Mouse (Mus musculus): ENCODE data around the gene Gstm6. TPM values are rescaled to one million over a fixed set of nuclear protein-coding genes. Genes with fewer than 3 reads are reported as not detected.
"Not testable (repeated sequence)": the region's sequence is repeated elsewhere in the genome, so short reads cannot be mapped to it uniquely, and the experiment has no call there.

The Gstm6 gene
- total RNA-seq (2021) = 1 to 10 TPM; 3.0 to 3.3 TPM

DNA sequence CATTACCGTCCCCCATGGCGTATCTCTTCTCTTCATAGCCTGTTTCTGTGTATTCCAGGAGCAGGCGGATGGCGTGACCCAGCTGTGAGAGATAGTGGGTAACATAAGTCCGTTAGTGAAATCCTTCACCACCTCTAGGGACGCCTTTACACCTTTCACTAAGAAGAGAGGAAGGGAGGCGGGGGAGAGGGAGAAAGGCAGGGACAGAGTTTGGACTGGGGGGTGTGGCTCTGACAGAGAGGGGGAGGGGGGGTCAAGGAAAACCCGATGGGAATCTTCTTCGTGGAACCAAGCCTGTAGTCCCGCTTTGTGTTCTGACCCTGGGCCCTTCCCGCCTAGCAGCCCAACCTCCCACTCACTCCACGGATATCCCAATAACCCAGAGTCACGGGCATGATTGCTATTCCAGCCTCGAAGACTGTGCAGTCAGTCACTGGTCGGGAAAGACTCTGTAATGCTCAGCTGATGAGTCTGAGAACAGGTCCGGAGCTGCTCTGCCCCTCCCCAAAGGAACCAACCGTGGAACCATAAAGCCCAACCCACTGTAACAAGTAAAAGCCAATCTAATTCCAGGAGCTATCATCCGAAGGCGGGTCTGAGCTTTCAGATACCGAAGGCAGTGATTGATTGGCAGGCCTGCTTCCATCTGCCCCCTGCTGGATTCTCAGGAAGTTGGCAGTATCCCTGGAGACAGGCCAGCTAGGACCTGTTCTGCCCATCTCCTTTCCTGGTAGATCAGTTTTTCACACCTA lies at the start of gene Gstm6:
Gstm6 (minus strand) TSS at position 511 of the 752 bp plus-strand sequence.
- no peak for DNase-seq
- intact Hi-C loops (cut with DNase I) = no loop called here

DNA sequence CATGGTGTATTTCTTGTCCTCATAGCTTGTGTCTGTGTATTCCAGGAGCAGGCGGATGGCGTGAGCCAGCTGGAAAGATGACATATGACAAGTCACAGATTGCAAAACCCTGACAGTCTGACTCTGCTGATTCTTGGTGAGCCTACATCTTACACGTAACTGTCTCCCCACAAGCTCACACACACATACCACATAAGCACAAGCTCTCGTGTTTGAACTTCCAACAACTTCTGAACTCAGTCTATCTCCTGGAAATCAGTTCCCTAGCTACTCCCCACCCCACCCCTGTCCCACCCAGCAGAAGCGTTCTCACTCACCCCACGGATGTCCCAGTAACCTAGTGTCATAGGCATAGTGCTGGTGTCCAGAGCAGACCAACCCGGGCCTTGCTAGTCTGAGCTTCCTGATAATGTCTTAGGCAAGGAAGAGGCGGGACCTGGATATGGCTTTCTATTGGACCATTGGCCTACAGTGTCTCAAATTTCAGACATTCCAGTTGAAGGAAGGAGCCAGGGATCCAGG lies 42.6 kb upstream of the Gstm6 start, which contains the start of gene Gstm2:
Gstm2 (minus strand) TSS at position 413 of the 522 bp plus-strand sequence.
- intact Hi-C loops (cut with DNase I) = no loop called here
- peak; percentile 53 to 67 for DNase-seq

GRCm38 (mm10) chr3:107985141-107985540 lies 41.6 kb upstream of the Gstm6 start:
- intact Hi-C loops (cut with DNase I); DNase-seq: not testable (repeated sequence)

- intact Hi-C loops (cut with DNase I) = no loop called here
- no peak for DNase-seq
Observed at GRCm38 (mm10) chr3:107984471-107984870, 40.9 kb upstream of the Gstm6 start.

- no peak for DNase-seq
- intact Hi-C loops (cut with DNase I) = no loop called here
Observed at GRCm38 (mm10) chr3:107983771-107984170, 40.2 kb upstream of the Gstm6 start.

DNA sequence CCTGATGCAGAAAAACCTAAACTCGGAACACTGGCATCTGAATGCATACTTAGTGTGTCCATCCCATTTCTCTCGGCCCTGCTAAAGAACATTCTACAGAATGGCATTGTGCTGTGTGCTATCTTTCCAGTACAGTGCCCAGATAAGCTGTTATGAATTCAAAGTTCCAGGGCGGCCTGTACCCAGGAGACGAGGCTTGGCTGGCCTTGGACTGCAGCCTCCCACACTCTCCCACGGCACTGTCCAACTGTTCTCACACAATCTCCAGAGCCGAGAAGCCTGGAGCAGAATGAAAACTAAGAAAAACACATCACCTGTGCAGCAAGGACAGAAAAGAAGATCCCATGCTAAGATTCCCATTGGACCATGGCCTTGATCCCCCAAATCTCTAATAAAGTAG lies 39.2 kb upstream of the Gstm6 start:
- intact Hi-C loops (cut with DNase I) = no loop called here
- DNase-seq = no peak

GRCm38 (mm10) chr3:107981261-107981660 lies 37.7 kb upstream of the Gstm6 start:
- no peak for DNase-seq
- intact Hi-C loops (cut with DNase I) = no loop called here

DNA sequence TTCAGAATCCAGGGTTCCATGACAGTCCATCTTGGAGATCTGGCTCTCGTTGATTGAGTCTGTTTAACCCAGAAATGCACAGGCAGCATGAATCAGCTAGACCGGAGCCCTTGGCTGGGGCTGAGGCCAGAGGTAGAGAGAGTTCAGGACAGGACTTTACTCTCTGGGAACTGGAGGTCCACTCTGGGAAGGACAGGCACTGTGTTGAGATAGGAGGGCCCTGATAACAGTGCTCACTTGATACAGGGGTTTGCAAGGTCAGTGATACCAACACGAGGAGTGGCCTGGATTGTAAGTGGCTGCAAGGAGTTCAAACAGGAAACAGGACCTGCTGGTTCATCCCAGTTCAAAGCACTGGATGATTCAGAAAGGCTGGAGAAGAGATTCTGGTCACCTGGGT lies 34.1 kb upstream of the Gstm6 start:
- no peak for DNase-seq
- intact Hi-C loops (cut with DNase I) = no loop called here

- intact Hi-C loops (cut with DNase I) = no loop called here
- DNase-seq = no peak
Observed at GRCm38 (mm10) chr3:107974237-107974636, 30.7 kb upstream of the Gstm6 start.

GRCm38 (mm10) chr3:107972070-107972469 lies 28.5 kb upstream of the Gstm6 start:
- DNase-seq = no peak
- intact Hi-C loops (cut with DNase I) = no loop called here

DNA sequence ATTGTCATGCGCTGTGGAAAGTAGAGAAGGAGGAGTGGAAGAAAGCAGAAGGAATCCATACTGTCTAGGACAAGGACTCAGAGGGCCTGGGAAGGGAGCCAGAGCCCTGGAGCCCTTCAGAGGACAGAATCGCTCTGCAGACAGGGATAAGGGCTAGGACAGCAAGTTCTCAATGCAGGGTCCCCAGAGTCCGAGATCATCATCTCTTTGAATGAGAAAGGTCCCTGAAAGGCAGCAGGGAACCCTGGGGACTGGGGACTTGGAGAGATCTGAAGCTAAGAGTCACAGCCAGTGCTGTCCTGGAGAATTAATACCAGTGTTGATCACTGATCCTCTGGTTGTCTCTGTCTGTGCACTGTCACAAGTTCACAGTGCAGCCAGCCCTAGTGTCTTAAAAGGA lies 27.6 kb upstream of the Gstm6 start:
- intact Hi-C loops (cut with DNase I) = not testable (repeated sequence)
- DNase-seq = peak in 1 of 2 experiments; percentile 12

DNA sequence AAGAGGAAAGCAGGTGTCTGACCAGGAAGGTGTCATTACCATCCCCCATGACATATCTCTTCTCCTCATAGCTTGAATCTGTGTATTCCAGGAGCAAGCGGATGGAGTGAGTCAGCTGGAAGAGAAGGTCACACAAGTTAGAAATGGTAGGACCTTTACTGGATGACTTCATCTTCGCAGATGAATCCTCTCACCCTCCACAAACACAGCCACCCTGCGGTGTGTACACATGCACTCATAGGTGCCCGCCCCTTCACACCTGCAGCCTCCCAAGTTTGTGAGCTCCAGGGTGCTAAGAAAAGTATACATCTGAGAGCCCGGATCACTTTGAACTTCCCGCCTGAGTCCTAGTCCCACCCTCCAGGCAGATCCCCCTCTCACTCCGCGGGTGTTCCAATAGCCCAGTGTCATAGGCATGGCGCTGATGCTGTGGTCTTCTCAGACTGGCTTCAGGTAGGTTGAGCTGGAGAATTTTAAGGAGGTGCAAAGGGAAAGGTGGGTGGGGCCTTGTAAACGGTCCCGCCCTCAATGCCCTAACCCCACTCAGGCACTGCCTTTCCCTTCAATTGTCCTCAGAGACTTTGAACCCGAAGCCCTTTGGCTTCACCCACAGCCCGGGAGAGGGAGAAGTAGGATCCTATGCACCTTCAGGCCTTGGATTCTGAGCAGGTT lies 25.3 kb upstream of the Gstm6 start, which contains the start of gene Gstm3:
Gstm3 (minus strand) TSS at position 560 of the 672 bp plus-strand sequence.
- DNase-seq = no peak
- intact Hi-C loops (cut with DNase I) = no loop called here

GRCm38 (mm10) chr3:107966631-107967030 lies 23.1 kb upstream of the Gstm6 start:
- intact Hi-C loops (cut with DNase I) = no loop called here
- no peak for DNase-seq

DNA sequence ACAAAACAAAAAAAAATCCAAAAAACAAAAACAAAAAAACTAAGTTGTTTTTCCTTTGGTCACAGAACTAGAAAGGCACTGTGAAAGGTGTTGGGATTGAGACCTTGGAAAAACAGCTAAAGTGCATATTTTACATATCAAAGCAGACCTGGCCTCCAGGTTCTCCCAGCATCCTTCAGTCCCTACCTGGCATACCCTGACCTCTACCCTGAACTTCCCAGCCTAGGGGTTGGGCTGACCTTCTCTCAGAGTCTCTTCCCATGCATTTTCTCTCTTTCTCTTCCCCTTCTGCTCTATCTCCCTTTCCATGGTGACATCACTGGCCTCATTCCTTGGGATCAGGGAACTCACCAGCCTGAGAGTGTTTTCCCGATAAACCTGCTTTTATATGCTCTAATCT lies 22.0 kb upstream of the Gstm6 start:
- DNase-seq = no peak
- intact Hi-C loops (cut with DNase I) = no loop called here

- intact Hi-C loops (cut with DNase I) = no loop called here
- no peak for DNase-seq
Observed at GRCm38 (mm10) chr3:107964656-107965308, 21.2 kb upstream of the Gstm6 start.

DNA sequence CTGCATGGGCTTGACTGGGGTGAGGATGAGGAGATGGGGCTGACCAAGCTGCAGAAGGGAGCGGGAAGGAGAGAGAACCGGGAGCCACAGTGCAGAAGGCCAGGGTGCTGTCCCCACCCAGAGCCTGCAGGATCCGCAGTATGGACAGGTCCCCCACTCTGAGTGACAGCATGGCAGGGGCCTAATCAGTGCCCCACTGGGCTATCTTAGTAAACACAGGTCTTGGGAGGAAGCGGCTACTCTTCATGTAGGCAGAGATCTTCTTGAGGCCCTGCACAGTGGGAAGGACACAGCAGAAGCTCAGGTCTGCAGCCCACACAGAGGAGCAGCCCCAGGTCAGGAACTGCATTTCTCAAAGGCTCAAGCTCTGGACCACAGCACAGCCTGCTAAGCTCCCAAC lies 20.5 kb upstream of the Gstm6 start:
- DNase-seq = no peak
- intact Hi-C loops (cut with DNase I) = no loop called here

DNA sequence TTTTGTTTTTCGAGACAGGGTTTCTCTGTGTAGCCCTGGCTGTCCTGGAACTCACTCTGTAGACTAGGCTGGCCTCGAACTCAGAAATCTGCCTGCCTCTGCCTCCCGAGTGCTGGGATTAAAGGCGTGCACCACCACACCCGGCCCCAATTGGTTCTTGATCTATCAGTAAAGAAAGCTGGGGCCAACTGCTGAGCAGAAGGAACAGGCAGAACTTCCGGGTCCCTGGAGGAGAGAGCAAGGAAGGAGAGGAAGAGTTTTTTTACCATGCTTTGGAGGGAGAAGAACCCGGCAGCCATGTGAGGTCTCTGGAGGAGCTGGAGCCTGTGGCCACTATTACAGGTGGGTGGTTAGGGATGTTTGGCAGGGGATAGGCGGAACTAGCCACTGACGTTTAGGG lies 11.7 kb upstream of the Gstm6 start:
- DNase-seq; intact Hi-C loops (cut with DNase I): not testable (repeated sequence)

DNA sequence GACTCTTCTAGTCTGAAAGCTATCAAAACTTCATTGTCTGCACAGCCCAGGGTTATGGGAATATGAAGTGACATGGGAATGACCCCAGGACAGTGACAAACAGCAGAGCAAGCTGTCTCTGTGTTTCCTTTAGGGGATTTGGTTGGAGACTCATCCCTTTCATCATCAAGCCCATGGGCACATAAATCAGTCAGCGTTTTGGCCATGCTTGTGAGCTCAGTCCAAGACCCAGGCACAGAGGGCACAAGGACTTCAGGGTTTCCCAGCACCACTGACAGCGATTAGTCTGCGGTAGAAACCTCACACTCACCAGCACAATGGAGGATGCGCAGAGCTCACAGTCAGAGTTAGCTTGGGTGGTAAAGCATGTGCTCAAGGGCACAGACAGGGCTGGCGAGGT lies 10.4 kb upstream of the Gstm6 start:
- intact Hi-C loops (cut with DNase I) = loop anchor here (1.0 kb wide), 2 partner anchors 64 to 107 kb away; no protein-coding TSS in a partner anchor
- DNase-seq = no peak

DNA sequence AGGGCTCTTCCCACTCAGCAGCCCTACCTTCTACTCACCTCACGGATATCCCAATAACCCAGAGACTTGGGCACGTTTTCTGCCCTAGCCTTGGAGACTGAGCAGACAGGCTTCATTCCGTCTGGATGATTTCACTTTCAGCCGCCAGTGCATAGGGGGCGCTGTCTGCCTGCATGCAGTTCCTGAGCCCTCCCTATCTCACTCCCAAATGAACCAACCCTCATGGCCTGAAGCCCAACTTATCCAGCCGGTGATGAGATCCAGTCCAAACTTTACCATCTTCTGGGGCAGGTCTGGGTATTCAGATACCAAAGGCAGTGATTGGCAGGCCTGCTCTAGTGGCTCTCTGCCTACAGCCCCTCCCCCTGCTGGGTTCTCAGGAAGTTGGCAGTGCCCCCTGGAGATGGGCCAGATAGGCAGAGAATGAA lies 9.8 kb upstream of the Gstm6 start:
- intact Hi-C loops (cut with DNase I) = loop anchor here (1.0 kb wide), 2 partner anchors 65 to 108 kb away; no protein-coding TSS in a partner anchor

DNA sequence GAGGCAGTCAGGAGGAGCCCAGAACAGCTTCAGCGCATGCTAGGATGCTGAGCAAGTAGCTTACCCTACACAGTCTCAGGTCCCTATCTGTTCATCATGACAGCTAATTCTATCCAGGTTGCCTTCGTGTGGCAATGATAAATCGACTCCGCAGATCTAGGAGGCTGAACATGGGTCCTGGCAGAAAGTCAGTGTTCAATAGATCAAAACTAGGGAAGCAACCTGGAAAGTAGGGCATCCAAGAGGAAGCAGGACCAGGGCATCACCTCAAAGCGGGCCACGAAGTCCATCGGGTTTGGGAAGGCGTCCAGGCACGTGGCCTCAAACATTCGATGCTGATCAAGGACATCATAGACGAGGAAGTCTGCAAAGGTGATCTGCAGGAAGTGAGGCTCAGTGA lies 7.0 kb upstream of the Gstm6 start:
- DNase-seq = no peak
- intact Hi-C loops (cut with DNase I) = no loop called here

More for the DNA sequence above, 9.8 kb upstream of the Gstm6 start:
- peak; percentile 82 to 84 for DNase-seq

DNA sequence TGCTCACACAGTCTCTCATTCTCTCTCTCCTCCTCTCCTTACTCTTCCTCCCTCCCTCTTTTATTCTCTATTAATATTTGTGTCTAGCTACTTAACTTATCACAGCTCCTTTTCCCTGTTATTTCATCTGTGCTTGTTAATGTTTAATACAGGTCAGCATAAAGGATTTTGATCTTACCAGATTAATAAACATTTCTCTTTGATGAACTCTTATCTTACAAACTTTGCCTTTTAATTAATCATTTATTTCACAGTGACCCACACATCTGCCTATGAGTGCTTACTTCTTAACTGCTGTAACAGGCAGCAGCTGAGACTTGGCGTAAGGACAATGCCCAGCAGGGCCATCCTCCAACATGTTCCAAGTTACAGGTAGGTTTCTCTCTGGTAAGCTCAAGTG lies 5.9 kb upstream of the Gstm6 start:
- DNase-seq; intact Hi-C loops (cut with DNase I): not testable (repeated sequence)
